Mouse (Mus musculus) kidney, adult 2 months (tissue): ENCODE data around the gene Cd47. TPM values are rescaled to one million over a fixed set of nuclear protein-coding genes. Genes with fewer than 3 reads are reported as not detected.

Experiments
- DNase-seq: peaks from one replicate; pipeline ENCODE4 v3.0.0; 2021
- H3K27ac ChIP-seq: fragments of 200-500 bp; 2 replicates; pipeline ENCODE4 v1.5.1; 2012; ENCODE audit warnings: low read depth, low read length, control low read depth, inconsistent platforms; ENCODE audit not compliant: insufficient read depth
- H3K27me3 ChIP-seq: fragments of 200-500 bp; replicated peaks from 2 replicates; pipeline ENCODE4 v1.6.1; 2012; ENCODE audit warnings: mild to moderate bottlenecking, moderate library complexity, low read length, inconsistent platforms; ENCODE audit not compliant: control insufficient read depth, insufficient read depth
- H3K36me3 ChIP-seq: fragments of 200-500 bp; 2 replicates; pipeline ENCODE4 v1.6.1; 2012; ENCODE audit warnings: mild to moderate bottlenecking, moderate library complexity, low read length, inconsistent platforms; ENCODE audit not compliant: control insufficient read depth, insufficient read depth
- H3K4me1 ChIP-seq: fragments of 200-500 bp; 2 replicates; pipeline ENCODE4 v1.6.1; 2011; ENCODE audit warnings: low read length; ENCODE audit not compliant: control insufficient read depth, insufficient read depth
- H3K4me3 ChIP-seq: fragments of 200-500 bp; 2 replicates; pipeline ENCODE4 v1.5.1; 2011; ENCODE audit warnings: mild to moderate bottlenecking, low read depth, low read length, control low read depth; ENCODE audit not compliant: insufficient read depth
- CTCF ChIP-seq: fragments of 200-500 bp; conservative IDR thresholded peaks from 2 replicates; pipeline ENCODE4 v1.5.1; 2011; ENCODE audit warnings: low read depth, mild to moderate bottlenecking, control low read depth, low read length, moderate library complexity, mixed read lengths; ENCODE audit not compliant: insufficient read depth, insufficient read length
- POLR2A ChIP-seq: fragments of 200-500 bp; IDR thresholded peaks from one replicate; pipeline ENCODE4 v1.6.1; 2011; ENCODE audit warnings: low read depth, low read length, control low read depth
- WGBS: fragments of 180-500 bp; shearing (Covaris S2); methylation state at CpG from one replicate; pipeline ENCODE4 v1.1.7; 2018; 5-methylcytosine and 5-hydroxymethylcytosine counted together
- polyA plus RNA-seq: library from polyadenylated mRNA; depleted of rRNA; stranded (reverse); fragments of >200 nt; gene quantifications from 2 replicates; pipeline ENCODE4 v1.2.3, GENCODE M21; 2012

The Cd47 gene
- polyA plus RNA-seq, 1 experiment = 36.5 TPM

DNA sequence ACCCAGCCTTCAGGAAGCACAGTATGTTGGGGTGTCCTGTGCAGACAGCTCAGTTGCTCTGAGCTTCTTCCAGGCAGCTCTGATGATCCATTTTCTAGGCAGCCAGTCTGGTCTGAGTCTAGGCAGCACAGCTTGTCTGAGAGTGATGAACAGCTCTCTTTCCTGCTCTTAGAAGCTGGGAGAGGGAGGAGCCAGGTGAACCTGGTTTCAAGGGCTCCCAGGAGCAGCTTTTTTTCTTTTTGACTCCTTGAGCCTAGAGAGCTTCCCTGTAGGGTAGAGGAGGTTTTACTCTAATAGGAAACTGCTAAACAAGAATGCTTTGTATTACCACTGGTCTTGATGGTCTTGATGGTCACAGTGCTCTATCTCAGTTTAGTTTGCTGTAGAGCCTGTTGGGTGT, 101.1 kb downstream of the Cd47 start:
- Histone ChIP-seq H3K4me1 (no peaks in the 10 kb centered on the region), H3K27ac (no peak overlapping the region), H3K4me3 (no peak overlapping the region), H3K36me3 (peaks cover 2% of the 10 kb centered on the region; the same call in 1 of the 2 replicates), H3K27me3 (no peaks in the 10 kb centered on the region)
- TF ChIP-seq POLR2A = no peak
- TF ChIP-seq CTCF = no peak
- no peak for DNase-seq

DNA sequence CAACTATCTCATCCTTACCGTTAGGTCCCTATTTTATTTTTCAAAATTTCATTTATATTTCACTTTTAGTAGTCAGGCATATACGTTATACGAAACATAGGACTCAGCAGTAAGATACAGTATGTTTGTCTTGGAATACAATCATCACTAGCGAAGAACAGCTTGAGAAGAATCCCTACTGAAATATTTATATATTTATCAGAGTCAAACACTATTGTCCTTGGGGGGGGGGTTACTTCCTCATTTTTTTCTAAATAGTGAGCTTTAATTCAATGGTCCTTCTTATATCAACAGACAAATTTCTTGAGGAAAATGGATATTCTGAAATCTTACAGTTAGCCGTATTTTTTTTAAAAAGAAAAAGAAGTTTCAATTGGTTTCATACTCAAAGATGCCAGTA, 101.8 kb downstream of the Cd47 start:
- TF ChIP-seq CTCF = no peak
- no peak for TF ChIP-seq POLR2A
- 96% methylated on average over 5 of the region's 5 CpGs for WGBS

DNA sequence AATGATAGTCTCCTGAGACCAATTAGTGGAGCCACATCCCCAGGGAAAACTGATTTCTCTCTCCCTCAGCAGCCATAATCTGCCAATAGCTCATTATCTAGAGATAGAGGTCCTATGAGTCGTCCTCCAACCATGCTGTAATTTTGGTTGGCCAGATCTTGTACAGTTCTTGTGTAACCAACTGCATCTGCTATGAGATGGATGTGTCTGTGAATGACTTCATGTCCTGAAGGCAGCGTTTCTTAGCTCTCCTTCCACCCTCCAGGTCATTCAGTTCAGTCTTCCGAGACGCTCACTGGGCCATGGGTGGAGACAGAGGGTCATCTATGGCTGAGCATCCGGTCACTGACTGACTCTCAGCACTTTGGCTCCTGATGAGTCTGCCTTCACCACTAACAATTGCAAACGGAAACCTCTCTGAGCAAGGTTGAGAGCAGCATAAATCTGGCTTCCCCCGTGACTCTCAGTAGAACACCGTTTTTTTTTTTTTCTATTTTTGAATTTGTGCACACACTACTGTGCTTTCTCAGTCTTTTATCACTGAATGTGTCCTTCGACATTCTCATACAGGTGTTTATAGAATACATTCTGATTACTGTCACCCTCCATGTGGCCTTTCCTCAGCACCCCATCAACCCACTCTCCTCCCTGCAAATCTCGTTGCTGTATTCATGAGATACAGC, 104.1 kb downstream of the Cd47 start:
- Histone ChIP-seq H3K27ac (0 out of 2 replicates have a peak overlapping the region, but pooled peaks have one; percentile 50), H3K36me3 (no peaks in the 10 kb centered on the region; the same call in 1 of the 2 replicates), H3K4me1 (no peaks in the 10 kb centered on the region), H3K27me3 (no peaks in the 10 kb centered on the region), H3K4me3 (no peak overlapping the region)
- DNase-seq = peak; percentile 59
- WGBS = 70% methylated on average over 10 of the region's 10 CpGs
- no peak for TF ChIP-seq POLR2A
- TF ChIP-seq CTCF = no peak

More for the DNA sequence above, 101.8 kb downstream of the Cd47 start:
- DNase-seq = no peak
- Histone ChIP-seq H3K4me1 (no peaks in the 10 kb centered on the region), H3K27ac (no peak overlapping the region), H3K4me3 (no peak overlapping the region), H3K27me3 (no peaks in the 10 kb centered on the region), H3K36me3 (no peaks in the 10 kb centered on the region; the same call in 1 of the 2 replicates)

DNA sequence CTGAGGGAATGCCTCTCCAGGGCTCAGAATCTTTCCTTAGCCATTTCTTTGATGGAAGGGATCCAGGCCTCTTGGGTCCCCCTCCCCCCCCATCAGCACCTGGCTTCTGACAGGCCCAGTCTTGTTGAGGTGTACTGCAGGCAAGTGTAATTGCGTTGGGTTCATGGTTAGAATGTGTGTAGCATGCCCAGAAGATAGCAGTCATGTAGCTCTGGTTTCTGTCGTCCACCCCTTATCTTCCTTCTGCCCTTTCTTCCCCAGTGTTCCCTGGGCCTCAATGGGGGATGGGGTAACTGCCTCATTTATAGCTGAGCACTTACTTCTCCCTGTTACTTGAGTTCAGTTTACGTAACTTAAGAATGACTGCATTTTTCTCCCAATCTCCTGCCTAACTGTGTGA, 104.7 kb downstream of the Cd47 start:
- DNase-seq = no peak
- Histone ChIP-seq H3K4me1 (no peaks in the 10 kb centered on the region), H3K27ac (no peak overlapping the region), H3K36me3 (no peaks in the 10 kb centered on the region; the same call in 1 of the 2 replicates), H3K27me3 (no peaks in the 10 kb centered on the region), H3K4me3 (no peak overlapping the region)
- 91% methylated on average over 3 of the region's 3 CpGs for WGBS
- TF ChIP-seq CTCF (no peak), POLR2A (no peak)

DNA sequence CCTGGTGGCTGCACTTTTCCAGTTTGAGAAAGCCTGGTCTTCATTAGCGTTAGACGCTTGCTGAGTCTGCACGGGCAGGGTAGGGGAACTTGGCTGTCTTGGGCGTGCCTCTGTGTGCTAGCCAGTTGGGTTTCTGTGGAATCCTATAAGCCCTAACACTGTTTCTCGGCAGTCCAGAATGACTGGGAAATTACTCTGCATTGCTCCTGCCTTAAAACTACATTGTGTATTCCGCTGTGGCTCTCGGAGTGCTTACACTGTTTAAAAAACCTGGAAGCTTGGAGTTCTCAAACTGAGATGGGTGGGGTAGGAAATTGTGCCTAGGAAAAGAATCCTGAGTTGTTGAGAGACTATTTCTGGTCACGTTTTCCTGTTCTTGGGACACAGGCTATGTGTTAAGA, 105.3 kb downstream of the Cd47 start:
- Histone ChIP-seq H3K27me3 (no peaks in the 10 kb centered on the region), H3K4me3 (no peak overlapping the region), H3K27ac (peak overlapping the region; percentile 37; the same call in 1 of the 2 replicates), H3K36me3 (peaks cover under 1% of the 10 kb centered on the region; the same call in 1 of the 2 replicates), H3K4me1 (no peaks in the 10 kb centered on the region)
- 72% methylated on average over 8 of the region's 8 CpGs for WGBS
- no peak for TF ChIP-seq CTCF
- no peak for TF ChIP-seq POLR2A
- DNase-seq = peak; percentile 47

DNA sequence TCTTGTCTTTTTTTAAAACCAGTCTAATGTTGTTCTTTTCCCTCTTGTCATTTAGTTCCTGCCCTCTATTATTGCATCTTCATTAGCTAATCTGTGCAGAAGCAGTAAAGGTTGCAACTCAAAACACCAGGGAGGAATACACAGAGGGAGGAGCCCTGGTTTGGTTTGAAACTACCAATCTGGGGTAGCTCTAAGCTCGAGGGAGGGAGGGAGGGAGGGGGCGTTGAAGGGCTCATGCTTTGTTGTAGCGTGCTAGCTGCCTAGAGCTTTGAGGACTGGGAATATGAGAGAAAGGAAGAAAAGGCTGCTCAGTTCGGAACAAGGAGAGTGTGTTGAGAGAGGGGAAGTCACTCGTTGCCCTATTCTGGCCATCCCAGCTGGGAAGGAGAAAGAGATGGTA, 105.7 kb downstream of the Cd47 start:
- WGBS = 54% methylated on average over 5 of the region's 5 CpGs
- TF ChIP-seq POLR2A = no peak
- no peak for TF ChIP-seq CTCF
- no peak overlapping the region for H3K4me3 ChIP-seq
- no peaks in the 10 kb centered on the region for H3K4me1 ChIP-seq
- DNase-seq = no peak
- no peak overlapping the region for H3K27ac ChIP-seq
- H3K36me3 ChIP-seq = peaks cover 2% of the 10 kb centered on the region; the same call in 1 of the 2 replicates
- H3K27me3 ChIP-seq = no peaks in the 10 kb centered on the region

DNA sequence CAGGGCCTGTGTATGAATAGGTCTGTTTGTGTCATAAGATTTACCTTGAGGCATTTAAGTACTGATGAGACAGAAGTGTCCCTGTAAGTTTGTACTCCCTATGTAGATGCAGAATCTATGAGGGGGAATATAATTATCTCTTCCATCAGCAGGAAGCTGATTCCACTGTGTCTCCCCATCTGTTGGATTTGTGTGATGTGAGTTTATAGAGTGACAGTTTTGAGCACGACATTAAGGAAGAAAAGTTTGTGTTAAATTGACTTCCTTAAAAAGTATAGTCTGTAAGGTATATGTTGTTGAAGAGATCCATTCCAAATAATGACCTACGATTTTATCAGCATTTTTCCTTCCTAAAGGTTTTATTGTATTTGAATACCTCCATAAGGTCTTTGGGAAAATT, 106.6 kb downstream of the Cd47 start:
- Histone ChIP-seq H3K4me3 (no peak overlapping the region), H3K27me3 (no peaks in the 10 kb centered on the region), H3K36me3 (peaks cover 2% of the 10 kb centered on the region; the same call in 1 of the 2 replicates), H3K27ac (no peak overlapping the region), H3K4me1 (no peaks in the 10 kb centered on the region)
- TF ChIP-seq CTCF (no peak), POLR2A (no peak)
- WGBS = 87% methylated on average over 2 of the region's 2 CpGs
- DNase-seq = no peak
